Mouse (Mus musculus) intestine, embryonic 15.5 days (tissue): ENCODE measurements around the gene Stk38. TPM values are rescaled to one million over a fixed set of nuclear protein-coding genes. Genes with fewer than 3 reads are reported as not detected.
"Not testable (repeated sequence)": the region's sequence is repeated elsewhere in the genome, so short reads cannot be mapped to it uniquely, and the experiment has no call there.

Source experiments
- ATAC-seq: fragments of 200-750 bp; cut with Nextera tagmentation; 2 replicates; pipeline ENCODE4 v1.8.0; 2017; ENCODE audit warnings: moderate TSS enrichment, moderate library complexity
- H3K27ac ChIP-seq: fragments of 300-500 bp; sonication (generic); 2 replicates; pipeline ENCODE4 v1.5.1; 2015; ENCODE audit warnings: mild to moderate bottlenecking, inconsistent platforms
- H3K27me3 ChIP-seq: fragments of 300-500 bp; sonication (generic); replicated peaks from 2 replicates; pipeline ENCODE4 v1.6.1; 2015; ENCODE audit warnings: inconsistent platforms
- H3K36me3 ChIP-seq: fragments of 300-500 bp; sonication (generic); 2 replicates; pipeline ENCODE4 v1.6.1; 2015; ENCODE audit warnings: inconsistent platforms
- H3K4me1 ChIP-seq: fragments of 300-500 bp; sonication (generic); replicated peaks from 2 replicates; pipeline ENCODE4 v1.6.1; 2015; ENCODE audit warnings: inconsistent platforms
- H3K4me2 ChIP-seq: fragments of 300-500 bp; sonication (generic); replicated peaks from 2 replicates; pipeline ENCODE4 v1.6.1; 2015; ENCODE audit warnings: mild to moderate bottlenecking, inconsistent platforms
- H3K4me3 ChIP-seq: fragments of 300-500 bp; sonication (generic); replicated peaks from 2 replicates; pipeline ENCODE4 v1.5.1; 2015; ENCODE audit warnings: inconsistent platforms
- H3K9ac ChIP-seq: fragments of 300-500 bp; sonication (generic); 2 replicates; pipeline ENCODE4 v1.6.1; 2015; ENCODE audit warnings: inconsistent platforms
- H3K9me3 ChIP-seq: fragments of 300-500 bp; sonication (generic); 2 replicates; pipeline ENCODE4 v1.6.1; 2016; ENCODE audit warnings: inconsistent platforms
- WGBS: fragments of 180-500 bp; shearing (Covaris S2); methylation state at CpG from one replicate; pipeline ENCODE4 v1.1.7; 2015; 5-methylcytosine and 5-hydroxymethylcytosine counted together
- polyA plus RNA-seq: library from polyadenylated mRNA; unstranded; fragments of >200 nt; fragmentation: Nextera tagmentation; extraction: Ambion mirVana; gene quantifications from 2 replicates; pipeline ENCODE4 v1.2.1, GENCODE M21; 2015

The Stk38 gene
- polyA plus RNA-seq, 1 experiment from 2014 or later: 90.7 TPM

- Histone ChIP-seq H3K36me3 (peaks cover 31% of the 10 kb centered on the region), H3K9ac (no peak overlapping the region), H3K4me1 (peaks cover 15% of the 10 kb centered on the region; the same call in 1 of the 2 replicates), H3K4me3 (no peak overlapping the region), H3K4me2 (no peak overlapping the region), H3K9me3 (no peaks in the 10 kb centered on the region), H3K27me3 (no peaks in the 10 kb centered on the region), H3K27ac (no peak overlapping the region)
- WGBS: 58% methylated on average over 3 of the region's 3 CpGs
- ATAC-seq: no peak
Measured at GRCm38 (mm10) chr17:29047697-29048514, 40.1 kb upstream of the Stk38 start.

- 80% methylated on average over 3 of the region's 3 CpGs for WGBS
- H3K9me3 ChIP-seq: no peaks in the 10 kb centered on the region
- no peak overlapping the region for H3K27ac ChIP-seq
- no peak overlapping the region for H3K4me2 ChIP-seq
- no peak for ATAC-seq
- peaks cover 15% of the 10 kb centered on the region; the same call in 1 of the 2 replicates for H3K4me1 ChIP-seq
- no peaks in the 10 kb centered on the region for H3K27me3 ChIP-seq
- no peak overlapping the region for H3K4me3 ChIP-seq
- H3K36me3 ChIP-seq: peaks cover 31% of the 10 kb centered on the region
- H3K9ac ChIP-seq: no peak overlapping the region
Measured at GRCm38 (mm10) chr17:29046863-29047262, 39.1 kb upstream of the Stk38 start.

- Histone ChIP-seq H3K4me3 (no peak overlapping the region), H3K36me3 (peaks cover 31% of the 10 kb centered on the region), H3K27me3 (no peaks in the 10 kb centered on the region), H3K9me3 (no peaks in the 10 kb centered on the region), H3K27ac (peak overlapping the region; percentile 48; the same call in 1 of the 2 replicates), H3K4me2 (no peak overlapping the region), H3K4me1 (peaks cover 15% of the 10 kb centered on the region; the same call in 1 of the 2 replicates), H3K9ac (no peak overlapping the region)
- peak; percentile 32 for ATAC-seq
- 56% methylated on average over 12 of the region's 12 CpGs for WGBS
Measured at GRCm38 (mm10) chr17:29045741-29046530, 38.1 kb upstream of the Stk38 start.

GRCm38 (mm10) chr17:29044925-29045319 lies 37.1 kb upstream of the Stk38 start:
- no peak overlapping the region for H3K9ac ChIP-seq
- no peaks in the 10 kb centered on the region for H3K27me3 ChIP-seq
- H3K4me3 ChIP-seq: no peak overlapping the region
- ATAC-seq: no peak
- peaks cover 33% of the 10 kb centered on the region for H3K36me3 ChIP-seq
- WGBS: 63% methylated on average over 1 of the region's 1 CpGs
- no peak overlapping the region for H3K4me2 ChIP-seq
- H3K4me1 ChIP-seq: peaks cover 9% of the 10 kb centered on the region; the same call in 1 of the 2 replicates
- H3K9me3 ChIP-seq: no peaks in the 10 kb centered on the region
- H3K27ac ChIP-seq: no peak overlapping the region

- Histone ChIP-seq H3K27ac (no peak overlapping the region), H3K4me1 (peaks cover 8% of the 10 kb centered on the region; the same call in 1 of the 2 replicates), H3K27me3 (no peaks in the 10 kb centered on the region), H3K4me3 (no peak overlapping the region), H3K9ac (no peak overlapping the region), H3K36me3 (peaks cover 38% of the 10 kb centered on the region), H3K4me2 (no peak overlapping the region), H3K9me3 (no peaks in the 10 kb centered on the region)
- 87% methylated on average over 6 of the region's 6 CpGs for WGBS
- ATAC-seq: peak; percentile 18; the same call in 1 of the 2 replicates
Measured at GRCm38 (mm10) chr17:29044146-29044924, 36.5 kb upstream of the Stk38 start.

- Histone ChIP-seq H3K4me3 (no peak overlapping the region), H3K4me2 (no peak overlapping the region), H3K27me3 (no peaks in the 10 kb centered on the region), H3K4me1 (peaks cover 8% of the 10 kb centered on the region; the same call in 1 of the 2 replicates), H3K9ac (no peak overlapping the region), H3K36me3 (peaks cover 42% of the 10 kb centered on the region), H3K9me3 (no peaks in the 10 kb centered on the region), H3K27ac (no peak overlapping the region)
- no peak for ATAC-seq
- WGBS: 87% methylated on average over 3 of the region's 3 CpGs
Measured at GRCm38 (mm10) chr17:29043583-29043982, 35.8 kb upstream of the Stk38 start.

- peaks cover 13% of the 10 kb centered on the region for H3K4me1 ChIP-seq
- H3K4me3 ChIP-seq: no peak overlapping the region
- no peaks in the 10 kb centered on the region for H3K9me3 ChIP-seq
- ATAC-seq: no peak
- no peak overlapping the region for H3K27ac ChIP-seq
- no peak overlapping the region for H3K9ac ChIP-seq
- no peak overlapping the region for H3K4me2 ChIP-seq
- H3K27me3 ChIP-seq: no peaks in the 10 kb centered on the region
- H3K36me3 ChIP-seq: peaks cover 43% of the 10 kb centered on the region
Measured at GRCm38 (mm10) chr17:29042569-29042968, 34.8 kb upstream of the Stk38 start.

- not testable (repeated sequence) for H3K27me3 ChIP-seq, H3K27ac ChIP-seq, ATAC-seq, H3K4me2 ChIP-seq, H3K4me3 ChIP-seq, H3K9ac ChIP-seq, H3K9me3 ChIP-seq
- peaks cover 18% of the 10 kb centered on the region for H3K4me1 ChIP-seq
- 76% methylated on average over 3 of the region's 3 CpGs for WGBS
- peaks cover 48% of the 10 kb centered on the region for H3K36me3 ChIP-seq
Measured at GRCm38 (mm10) chr17:29041632-29042031, 33.8 kb upstream of the Stk38 start.

GRCm38 (mm10) chr17:29039351-29039750 lies 31.6 kb upstream of the Stk38 start:
- 67% methylated on average over 11 of the region's 11 CpGs for WGBS
- no peak for ATAC-seq

GRCm38 (mm10) chr17:29035506-29035905 lies 27.7 kb upstream of the Stk38 start:
- Histone ChIP-seq H3K27ac (no peak overlapping the region), H3K4me3 (peak overlapping the region; percentile 63), H3K27me3 (no peaks in the 10 kb centered on the region), H3K36me3 (peaks cover 28% of the 10 kb centered on the region), H3K4me2 (peak overlapping the region; percentile 65), H3K9me3 (no peaks in the 10 kb centered on the region), H3K4me1 (peaks cover 17% of the 10 kb centered on the region), H3K9ac (no peak overlapping the region)
- ATAC-seq: no peak

More at GRCm38 (mm10) chr17:29039351-29039750, 31.6 kb upstream of the Stk38 start:
- Histone ChIP-seq H3K36me3 (peaks cover 35% of the 10 kb centered on the region), H3K4me3 (no peak overlapping the region), H3K9me3 (no peaks in the 10 kb centered on the region), H3K4me1 (peaks cover 17% of the 10 kb centered on the region), H3K4me2 (no peak overlapping the region), H3K27ac (no peak overlapping the region), H3K9ac (no peak overlapping the region), H3K27me3 (no peaks in the 10 kb centered on the region)

- no peak for ATAC-seq
- Histone ChIP-seq H3K4me2 (peak overlapping the region; percentile 65), H3K27ac (no peak overlapping the region), H3K36me3 (peaks cover 22% of the 10 kb centered on the region), H3K4me3 (peak overlapping the region; percentile 63), H3K27me3 (no peaks in the 10 kb centered on the region), H3K9ac (peak overlapping the region; percentile 89), H3K4me1 (peaks cover 12% of the 10 kb centered on the region), H3K9me3 (no peaks in the 10 kb centered on the region)
Measured at GRCm38 (mm10) chr17:29034264-29034663, 26.5 kb upstream of the Stk38 start.

GRCm38 (mm10) chr17:29033569-29034061 lies 25.8 kb upstream of the Stk38 start:
- Histone ChIP-seq H3K27me3 (no peaks in the 10 kb centered on the region), H3K36me3 (peaks cover 19% of the 10 kb centered on the region), H3K27ac (peak overlapping the region; percentile 98), H3K4me3 (peak overlapping the region; percentile 63), H3K4me2 (peak overlapping the region; percentile 65), H3K9me3 (no peaks in the 10 kb centered on the region), H3K4me1 (peaks cover 12% of the 10 kb centered on the region), H3K9ac (peak overlapping the region; percentile 89)
- 0% methylated on average over 6 of the region's 6 CpGs for WGBS
- ATAC-seq: no peak
